Mouse (Mus musculus) cortical plate, adult 2 months (tissue): ENCODE data around the gene 1810009A15Rik.

Source experiments
- CTCF ChIP-seq: fragments of 200-500 bp; IDR thresholded peaks from 2 replicates; pipeline ENCODE4 v1.5.1; 2011; ENCODE audit warnings: mild to moderate bottlenecking, control low read depth, low read length; ENCODE audit not compliant: insufficient read depth; ENCODE audit errors: extremely low read depth
- POLR2A ChIP-seq: fragments of 200-500 bp; IDR thresholded peaks from 2 replicates; pipeline ENCODE4 v1.6.1; 2011; ENCODE audit warnings: mild to moderate bottlenecking, low read length, control low read depth; ENCODE audit not compliant: insufficient read depth; ENCODE audit errors: extremely low read depth

DNA sequence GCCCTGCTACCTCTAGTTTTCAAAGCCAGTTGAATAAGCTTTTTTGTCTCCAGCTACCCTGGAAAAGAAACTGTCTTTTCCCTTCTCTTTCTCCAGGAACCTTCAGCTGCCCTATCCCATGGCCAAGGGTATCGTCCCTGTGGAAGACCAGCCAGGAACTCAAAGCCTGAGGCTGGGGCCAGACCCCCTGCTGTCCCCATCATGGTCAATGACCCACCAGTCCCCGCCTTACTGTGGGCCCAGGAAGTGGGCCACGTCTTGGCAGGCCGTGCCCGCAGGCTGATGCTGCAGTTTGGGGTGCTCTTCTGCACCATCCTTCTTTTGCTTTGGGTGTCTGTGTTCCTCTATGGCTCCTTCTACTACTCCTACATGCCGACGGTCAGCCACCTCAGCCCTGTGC, 47.6 kb upstream of the 1810009A15Rik start:
- TF ChIP-seq CTCF (no peak), POLR2A (no peak)
